Mouse (Mus musculus) CH12.LX (cell line): ENCODE results near the gene Selp. TPM values are rescaled to one million over a fixed set of nuclear protein-coding genes. Genes with fewer than 3 reads are reported as not detected.

Source experiments
- DNase-seq: peaks from one replicate; pipeline ENCODE4 v3.0.0-alpha.2; 2013; ENCODE audit errors: extremely low read depth
- H3K27ac ChIP-seq: 2 replicates; pipeline ENCODE4 v1.5.1; 2012; ENCODE audit warnings: low read depth, mild to moderate bottlenecking, control low read depth, moderate library complexity; ENCODE audit not compliant: insufficient read depth
- H3K27me3 ChIP-seq: replicated peaks from 2 replicates; pipeline ENCODE3; 2012; ENCODE audit warnings: inconsistent platforms
- H3K36me3 ChIP-seq, 2 experiments: replicated peaks in 1 of 2; 2 replicates each; pipeline versions ENCODE3 to v1.6.1; 2012; ENCODE audit warnings: inconsistent platforms in 1 of 2, low read length in 1 of 2, mild to moderate bottlenecking in 1 of 2, mixed read lengths in 1 of 2, moderate library complexity in 1 of 2; ENCODE audit not compliant: control insufficient read depth in 1 of 2, insufficient read depth in 1 of 2
- H3K4me1 ChIP-seq, 2 experiments: 2 replicates each; pipeline ENCODE4 v1.6.1; 2012; ENCODE audit warnings: inconsistent platforms in 1 of 2, moderate library complexity in 1 of 2; ENCODE audit not compliant: insufficient read depth in 2 of 2, control insufficient read depth in 1 of 2
- H3K4me2 ChIP-seq: 2 replicates; pipeline ENCODE4 v1.6.1; 2012; ENCODE audit warnings: low read depth, mild to moderate bottlenecking, control low read depth; ENCODE audit not compliant: poor library complexity, insufficient read depth, severe bottlenecking
- H3K4me3 ChIP-seq, 3 experiments: fragments of 150-350 bp in 1 of 3; sonication (generic) in 1 of 3; replicated peaks in 1 of 3; 2 replicates each; pipeline versions ENCODE3 to v1.5.1; 2011 to 2012; ENCODE audit warnings: low read depth in 2 of 3, low read length in 2 of 3, mild to moderate bottlenecking in 2 of 3, moderate library complexity in 2 of 3, control low read depth in 1 of 3, improper control_type of control experiment in 1 of 3, inconsistent platforms in 1 of 3, mixed read lengths in 1 of 3; ENCODE audit not compliant: poor library complexity in 1 of 3
- H3K79me2 ChIP-seq: replicated peaks from 2 replicates; pipeline ENCODE4 v1.6.1; 2012; ENCODE audit warnings: mild to moderate bottlenecking, moderate library complexity; ENCODE audit not compliant: control insufficient read depth, poor library complexity, insufficient read depth, severe bottlenecking; ENCODE audit errors: extremely low read depth
- H3K9ac ChIP-seq: 2 replicates; pipeline ENCODE4 v1.6.1; 2012; ENCODE audit warnings: low read depth, mild to moderate bottlenecking, control low read depth, moderate library complexity; ENCODE audit not compliant: insufficient read depth
- H3K9me3 ChIP-seq: replicated peaks from 2 replicates; pipeline ENCODE3; 2012; ENCODE audit warnings: low read length, inconsistent platforms, mixed read lengths
- CHD1 ChIP-seq: IDR thresholded peaks from 2 replicates; pipeline ENCODE4 v1.6.1; 2012; ENCODE audit warnings: low read depth, low read length, improper control_type of control experiment, inconsistent platforms
- CTCF ChIP-seq, 2 experiments: IDR thresholded peaks in 1 of 2; conservative IDR thresholded peaks in 1 of 2; 2 replicates each; pipeline ENCODE4 v1.5.1; 2011 to 2012; ENCODE audit warnings: low read depth in 2 of 2, low read length in 2 of 2, improper control_type of control experiment in 1 of 2, inconsistent platforms in 1 of 2, mild to moderate bottlenecking in 1 of 2, moderate library complexity in 1 of 2
- ELF1 ChIP-seq: IDR thresholded peaks from 2 replicates; pipeline ENCODE4 v1.6.1; 2014; ENCODE audit warnings: low read depth, mild to moderate bottlenecking, inconsistent platforms, low read length, improper control_type of control experiment
- HCFC1 ChIP-seq: IDR thresholded peaks from 2 replicates; pipeline ENCODE4 v1.6.1; 2012; ENCODE audit warnings: low read depth, mild to moderate bottlenecking, inconsistent platforms, low read length, improper control_type of control experiment
- IRF4 ChIP-seq: IDR thresholded peaks from 2 replicates; pipeline ENCODE4 v1.6.1; 2014; ENCODE audit warnings: low read depth, mild to moderate bottlenecking, inconsistent platforms, low read length, improper control_type of control experiment
- JUN ChIP-seq: IDR thresholded peaks from 2 replicates; pipeline ENCODE4 v1.6.1; 2011; ENCODE audit warnings: low read depth, mild to moderate bottlenecking, low read length, improper control_type of control experiment, moderate library complexity; ENCODE audit not compliant: insufficient read depth
- JUND ChIP-seq: conservative IDR thresholded peaks from 2 replicates; pipeline ENCODE4 v1.6.1; 2011; ENCODE audit warnings: low read depth, low read length, improper control_type of control experiment
- MAFK ChIP-seq: IDR thresholded peaks from 2 replicates; pipeline ENCODE4 v1.6.1; 2011; ENCODE audit warnings: low read length, improper control_type of control experiment; ENCODE audit not compliant: insufficient replicate concordance
- MXI1 ChIP-seq: IDR thresholded peaks from 2 replicates; pipeline ENCODE4 v1.6.1; 2011; ENCODE audit warnings: mild to moderate bottlenecking, low read depth, low read length, improper control_type of control experiment
- MYC ChIP-seq: IDR thresholded peaks from 2 replicates; pipeline ENCODE4 v1.6.1; 2011; ENCODE audit warnings: low read depth, mild to moderate bottlenecking, improper control_type of control experiment, low read length
- NELFE ChIP-seq: IDR thresholded peaks from 2 replicates; pipeline ENCODE4 v1.6.1; 2011; ENCODE audit warnings: low read depth, low read length, improper control_type of control experiment
- PAX5 ChIP-seq: IDR thresholded peaks from 2 replicates; pipeline ENCODE4 v1.6.1; 2012; ENCODE audit warnings: low read length, inconsistent platforms, mixed read lengths
- POLR2A ChIP-seq: IDR thresholded peaks from 2 replicates; pipeline ENCODE4 v1.6.1; 2011; ENCODE audit warnings: low read depth, mild to moderate bottlenecking, improper control_type of control experiment, low read length
- RAD21 ChIP-seq: IDR thresholded peaks from 2 replicates; pipeline ENCODE4 v1.6.1; 2011; ENCODE audit warnings: low read depth, mild to moderate bottlenecking, low read length, improper control_type of control experiment, moderate library complexity
- SMC3 ChIP-seq: IDR thresholded peaks from 2 replicates; pipeline ENCODE4 v1.6.1; 2011; ENCODE audit warnings: low read depth, low read length, improper control_type of control experiment
- TBP ChIP-seq: conservative IDR thresholded peaks from 2 replicates; pipeline ENCODE4 v1.6.1; 2011; ENCODE audit warnings: low read depth, low read length, improper control_type of control experiment
- TCF12 ChIP-seq: IDR thresholded peaks from 2 replicates; pipeline ENCODE4 v1.6.1; 2014; ENCODE audit warnings: low read depth, mild to moderate bottlenecking, inconsistent platforms, low read length, improper control_type of control experiment
- USF1 ChIP-seq: IDR thresholded peaks from 2 replicates; pipeline ENCODE4 v1.6.1; 2014; ENCODE audit warnings: low read depth, mild to moderate bottlenecking, inconsistent platforms, low read length, improper control_type of control experiment
- ZC3H11A ChIP-seq: IDR thresholded peaks from 2 replicates; pipeline ENCODE4 v1.6.1; 2012; ENCODE audit warnings: low read depth, mild to moderate bottlenecking, inconsistent platforms, low read length, improper control_type of control experiment
- dilution Hi-C: fragments of 300-500 bp; cut with MboI; formaldehyde crosslinking; loops from 2 replicates; pipeline ENCODE4 v1.14.3; 2020; ENCODE audit warnings: low sequenced_read_pairs; ENCODE audit not compliant: extremely low pct_unique_long_range_greater_than_20kb, extremely low pct_ligation_motif_present
- in situ Hi-C: fragments of 300-500 bp; cut with MboI; formaldehyde crosslinking; loops from 3 replicates; pipeline ENCODE4 v1.14.3; 2019; ENCODE audit warnings: low sequenced_read_pairs, low pct_ligation_motif_present, low pct_unique_long_range_greater_than_20kb, mixed read lengths
- polyA plus RNA-seq: library from polyadenylated mRNA; unstranded; fragments of >175 nt; gene quantifications from 2 replicates; pipeline ENCODE4 v1.2.1, GENCODE M21; 2012; ENCODE audit warnings: low read depth; ENCODE audit not compliant: insufficient read length
- total RNA-seq, 2 experiments: library from RNA; depleted of rRNA; stranded (reverse); fragments of 300-350 nt in 1 of 2; fragments of >200 nt in 1 of 2; gene quantifications; 2 replicates each; pipeline ENCODE4 v1.2.3; 2012 to 2014

Selp gene
- total and polyA plus RNA-seq, 3 experiments, result 0.21 to 0.43 TPM; not detected in 1

- Histone ChIP-seq H3K79me2 (no peaks in the 10 kb centered on the region), H3K4me3 (no peak overlapping the region), H3K9me3 (no peaks in the 10 kb centered on the region), H3K27ac (no peak overlapping the region), H3K4me1 (no peaks in the 10 kb centered on the region), H3K4me2 (no peak overlapping the region), H3K9ac (no peak overlapping the region), H3K27me3 (no peaks in the 10 kb centered on the region), H3K36me3 (no peaks in the 10 kb centered on the region)
- dilution Hi-C loops, result no loop called here
- TF ChIP-seq MXI1, result no peak
- no peak for TF ChIP-seq RAD21
- TF ChIP-seq NELFE, result no peak
- DNase-seq, result peak; percentile 9
- in situ Hi-C loops, result no loop called here
Observed at GRCm38 (mm10) chr1:164176856-164177255, 61.8 kb downstream of the Selp start.

- no peaks in the 10 kb centered on the region for H3K4me1 ChIP-seq
- H3K27me3 ChIP-seq, result peaks cover 5% of the 10 kb centered on the region
- no peak for TF ChIP-seq JUN
- no peak for TF ChIP-seq POLR2A
- TF ChIP-seq CHD1, result no peak
- no peak for TF ChIP-seq HCFC1
- no peak for TF ChIP-seq USF1
- TF ChIP-seq MYC, result no peak
- TF ChIP-seq TCF12, result no peak
- TF ChIP-seq MAFK, result no peak
- no peak overlapping the region for H3K4me3 ChIP-seq
- DNase-seq, result no peak
- H3K79me2 ChIP-seq, result no peaks in the 10 kb centered on the region
- no peak overlapping the region for H3K4me2 ChIP-seq
- H3K9me3 ChIP-seq, result no peaks in the 10 kb centered on the region
- H3K36me3 ChIP-seq, result no peaks in the 10 kb centered on the region
- in situ Hi-C loops (no loop called here), dilution Hi-C loops (no loop called here)
- no peak overlapping the region for H3K27ac ChIP-seq
- no peak overlapping the region for H3K9ac ChIP-seq
Observed at GRCm38 (mm10) chr1:164178429-164178828, 63.4 kb downstream of the Selp start.

GRCm38 (mm10) chr1:164184142-164184870 lies 69.2 kb downstream of the Selp start:
- Histone ChIP-seq H3K4me2 (peak overlapping the region; percentile 52), H3K4me1 (peaks cover 3 to 13% of the 10 kb centered on the region in 2 experiments; a peak in 3 of 4 replicates), H3K27me3 (peaks cover 8% of the 10 kb centered on the region), H3K9ac (peak overlapping the region; percentile 41), H3K36me3 (no peaks in the 10 kb centered on the region), H3K27ac (no peak overlapping the region), H3K79me2 (no peaks in the 10 kb centered on the region), H3K9me3 (no peaks in the 10 kb centered on the region), H3K4me3 (peak overlapping the region; percentile 45 to 66 (median 61))
- dilution Hi-C loops, result no loop called here
- in situ Hi-C loops, result no loop called here
- DNase-seq, result peak; percentile 84
- TF ChIP-seq TBP (0 out of 2 replicates have a peak, but pooled peaks have one; percentile 25), PAX5 (no peak), IRF4 (0 out of 2 replicates have a peak, but pooled peaks have one; percentile 5), SMC3 (peak; percentile 65), TCF12 (no peak), ELF1 (peak; percentile 64; the same call in 1 of the 2 replicates), JUND (peak; percentile 17; the same call in 1 of the 2 replicates), CTCF (conservative IDR thresholded peaks at IDR 0.05 in 1 of 2, IDR thresholded peaks at IDR 0.05 in 1 of 2; ENCODE audit: low read depth in 2 of 2, low read length in 2 of 2) (peak; percentile 74 to 87), RAD21 (peak; percentile 90), ZC3H11A (no peak)
